Mouse (Mus musculus) CD4-positive naive resting alpha-beta T cell, adult 76 days (primary cell): ENCODE measurements around the gene Herc4. TPM values are rescaled to one million over a fixed set of nuclear protein-coding genes. Genes with fewer than 3 reads are reported as not detected.

Experiments used
- total RNA-seq: library from RNA; stranded (reverse); gene quantifications from one replicate; pipeline ENCODE4 v1.2.4, GENCODE M21; 2023

The Herc4 gene
- 164 TPM for total RNA-seq

GRCm38 (mm10) chr10:63243493-63244054, at the start of gene Herc4:
Gene Herc4 (plus strand): TSS chr10:63243810.

GRCm38 (mm10) chr10:63203728-63204127, 39.9 kb upstream of the Herc4 start, which contains the start of gene Mypn:
Gene Mypn (minus strand): TSS chr10:63203952.

Other genes with a start within 250 kb of the Herc4 start
- gene Hnrnph3, start 219.6 kb upstream of the Herc4 start, total RNA-seq: 78.8 TPM
- gene Pbld2, start 219.5 kb upstream of the Herc4 start, total RNA-seq: 3.2 TPM
- gene Pbld1, start 183.6 kb upstream of the Herc4 start, total RNA-seq: 1.1 TPM
- not detected for gene Atoh7, start 144.2 kb upstream of the Herc4 start, total RNA-seq
- not detected for gene Mypn, start 39.9 kb upstream of the Herc4 start, total RNA-seq
- 63.9 TPM for gene Sirt1, start 137.9 kb downstream of the Herc4 start, total RNA-seq
- gene Dnajc12, start 138.6 kb downstream of the Herc4 start, total RNA-seq: 4.9 TPM
- not detected for gene Gm7075, start 178.0 kb downstream of the Herc4 start, total RNA-seq
- gene Ctnna3, start 186.3 kb downstream of the Herc4 start, total RNA-seq: not detected